Mouse (Mus musculus) hindbrain, embryonic 10.5 days (tissue): ENCODE measurements around the gene Ccdc3. TPM values are rescaled to one million over a fixed set of nuclear protein-coding genes. Genes with fewer than 3 reads are reported as not detected.

Experiments
- DNase-seq: peaks from one replicate; pipeline ENCODE4 v3.0.0-alpha.2; 2017; ENCODE audit warnings: low spot score
- H3K27ac ChIP-seq: fragments of 300-500 bp; sonication (generic); 2 replicates; pipeline ENCODE4 v1.5.1; 2016; ENCODE audit warnings: mild to moderate bottlenecking, moderate library complexity
- H3K27me3 ChIP-seq: fragments of 300-500 bp; sonication (generic); 2 replicates; pipeline ENCODE4 v1.6.1; 2016; ENCODE audit warnings: mild to moderate bottlenecking; ENCODE audit not compliant: poor library complexity, insufficient read depth, severe bottlenecking
- H3K36me3 ChIP-seq: fragments of 300-500 bp; sonication (generic); 2 replicates; pipeline ENCODE4 v1.6.1; 2016; ENCODE audit warnings: mild to moderate bottlenecking, moderate library complexity
- H3K4me1 ChIP-seq: fragments of 300-500 bp; sonication (generic); replicated peaks from 2 replicates; pipeline ENCODE4 v1.6.1; 2016; ENCODE audit warnings: mild to moderate bottlenecking
- H3K4me3 ChIP-seq: fragments of 300-500 bp; sonication (generic); 2 replicates; pipeline ENCODE4 v1.5.1; 2016; ENCODE audit warnings: mild to moderate bottlenecking, moderate library complexity
- H3K9me3 ChIP-seq: fragments of 300-500 bp; sonication (generic); 2 replicates; pipeline ENCODE4 v1.6.1; 2016; ENCODE audit warnings: mild to moderate bottlenecking, moderate library complexity
- WGBS: fragments of 180-500 bp; shearing (Covaris S2); methylation state at CpG from one replicate; pipeline ENCODE4 v1.1.7; 2016; 5-methylcytosine and 5-hydroxymethylcytosine counted together
- polyA plus RNA-seq: library from polyadenylated mRNA; unstranded; fragments of >200 nt; fragmentation: Nextera tagmentation; extraction: Ambion mirVana; gene quantifications from 2 replicates; pipeline ENCODE4 v1.2.1, GENCODE M21; 2016

Gene Ccdc3
- polyA plus RNA-seq, 1 experiment from 2014 or later = 6.9 TPM

DNA sequence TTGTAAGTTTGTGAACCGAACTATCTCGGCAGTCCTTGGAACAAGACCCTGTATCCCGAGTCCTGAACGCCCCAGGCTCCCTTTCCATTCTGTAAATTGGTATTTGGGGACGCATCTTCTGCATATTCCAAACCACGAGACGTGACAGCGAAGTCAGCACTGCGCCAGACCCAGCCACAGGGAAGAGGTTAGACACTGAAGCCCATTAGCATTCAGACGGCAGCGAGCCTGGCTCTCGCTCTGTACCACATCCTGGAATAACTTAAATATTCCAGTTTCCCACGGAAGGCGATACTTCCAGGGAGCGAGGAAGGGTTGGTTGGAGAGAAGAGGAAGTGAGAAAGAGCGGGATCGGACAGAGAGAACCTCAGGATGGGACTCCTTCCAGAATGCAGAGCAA is 61.7 kb downstream of the Ccdc3 start:
- DNase-seq = no peak
- no peak overlapping the region for H3K27ac ChIP-seq
- H3K36me3 ChIP-seq = no peaks in the 10 kb centered on the region
- no peaks in the 10 kb centered on the region for H3K27me3 ChIP-seq
- H3K9me3 ChIP-seq = no peaks in the 10 kb centered on the region
- no peaks in the 10 kb centered on the region for H3K4me1 ChIP-seq
- 90% methylated on average over 17 of the region's 17 CpGs for WGBS
- H3K4me3 ChIP-seq = no peak overlapping the region

DNA sequence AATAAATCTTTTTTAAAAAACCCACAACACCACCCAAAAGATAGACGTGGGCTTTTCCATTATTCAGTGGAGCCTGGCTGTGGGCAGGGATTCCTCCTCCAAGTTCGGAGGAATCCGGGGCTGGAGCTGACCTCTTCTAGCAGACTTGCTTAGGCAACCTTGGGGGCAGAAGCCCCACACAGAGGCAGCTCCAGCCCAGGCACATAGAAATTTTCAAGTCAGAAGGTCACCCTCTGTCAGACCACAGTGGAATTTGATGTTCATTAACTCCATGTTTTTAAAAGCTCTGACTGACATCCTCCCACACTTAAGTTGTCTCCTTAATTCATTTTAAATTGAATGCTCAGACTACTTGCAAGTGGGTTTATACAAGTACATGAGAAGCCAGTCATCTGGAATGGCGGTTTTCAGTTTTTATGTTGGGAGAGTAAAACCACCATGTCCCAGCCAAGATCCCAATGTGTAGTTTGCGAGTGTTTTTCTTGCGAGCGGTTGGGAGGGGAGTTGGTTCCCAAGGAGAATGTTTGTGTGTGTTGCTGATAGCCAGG is 63.3 kb downstream of the Ccdc3 start:
- H3K27ac ChIP-seq = no peak overlapping the region
- no peaks in the 10 kb centered on the region for H3K36me3 ChIP-seq
- no peaks in the 10 kb centered on the region for H3K9me3 ChIP-seq
- DNase-seq = no peak
- 75% methylated on average over 7 of the region's 7 CpGs for WGBS
- H3K4me1 ChIP-seq = no peaks in the 10 kb centered on the region
- H3K27me3 ChIP-seq = no peaks in the 10 kb centered on the region
- H3K4me3 ChIP-seq = no peak overlapping the region

DNA sequence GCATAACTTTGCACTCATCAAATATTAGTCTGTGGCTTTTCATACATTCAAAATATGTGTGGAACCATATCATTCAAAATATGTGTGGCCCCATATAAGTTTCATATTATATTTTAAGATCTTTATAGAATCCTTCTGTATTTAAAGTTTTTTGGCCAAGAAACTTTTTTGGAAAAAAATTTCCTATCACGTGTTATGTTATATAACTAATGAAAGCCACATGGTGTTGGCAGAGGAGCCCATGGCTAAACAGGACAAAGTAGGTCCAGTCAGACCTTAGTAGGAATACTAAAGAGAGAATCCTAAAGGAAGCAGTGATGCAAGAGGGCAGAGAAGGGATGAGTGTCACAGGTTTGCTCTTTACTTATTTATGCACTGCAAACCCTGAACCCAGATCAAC is 65.6 kb downstream of the Ccdc3 start:
- Histone ChIP-seq H3K4me1 (no peaks in the 10 kb centered on the region), H3K9me3 (no peaks in the 10 kb centered on the region), H3K36me3 (no peaks in the 10 kb centered on the region), H3K4me3 (no peak overlapping the region), H3K27me3 (no peaks in the 10 kb centered on the region), H3K27ac (no peak overlapping the region)
- WGBS = 91% methylated on average over 1 of the region's 1 CpGs
- no peak for DNase-seq

DNA sequence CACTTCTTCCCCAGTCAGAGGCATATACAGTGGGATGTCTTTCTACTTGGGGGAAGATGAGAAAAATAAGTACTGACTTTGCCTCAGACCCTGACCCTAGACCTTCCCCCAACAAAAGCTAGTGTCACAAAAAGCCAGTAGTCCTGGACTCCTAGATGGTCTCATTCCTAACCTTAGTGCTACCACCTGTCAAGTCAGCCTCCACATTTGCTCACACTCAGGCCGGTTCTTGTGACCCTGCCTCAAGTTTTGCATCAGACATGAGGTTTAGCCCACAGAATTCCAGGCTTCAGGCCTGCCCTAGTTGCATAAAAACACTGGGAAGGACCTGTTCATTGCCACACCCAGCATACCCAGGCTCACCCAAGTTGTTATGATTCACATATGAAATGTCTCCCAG is 67.4 kb downstream of the Ccdc3 start:
- H3K4me1 ChIP-seq = no peaks in the 10 kb centered on the region
- H3K27me3 ChIP-seq = no peaks in the 10 kb centered on the region
- 84% methylated on average over 1 of the region's 1 CpGs for WGBS
- H3K36me3 ChIP-seq = no peaks in the 10 kb centered on the region
- H3K9me3 ChIP-seq = no peaks in the 10 kb centered on the region
- no peak overlapping the region for H3K27ac ChIP-seq
- no peak for DNase-seq
- no peak overlapping the region for H3K4me3 ChIP-seq

DNA sequence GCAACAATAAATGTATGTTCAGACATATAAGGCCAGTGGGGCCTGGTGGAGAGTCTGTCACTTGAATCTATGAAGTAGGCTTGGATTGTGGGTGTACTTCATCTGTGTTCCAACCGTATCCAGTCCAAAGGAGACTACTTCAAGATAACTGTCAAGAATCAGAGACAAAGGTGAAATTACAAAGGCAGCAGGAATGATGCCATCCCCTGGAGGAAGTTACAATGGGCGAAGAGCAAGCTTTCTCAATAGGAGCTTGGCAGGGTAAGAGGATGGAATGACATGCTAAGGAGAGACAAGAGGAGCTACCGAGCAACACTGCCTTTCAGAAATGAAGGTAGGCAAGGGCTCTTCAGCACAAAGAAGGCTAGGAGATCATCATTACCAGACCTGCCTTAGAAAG is 69.1 kb downstream of the Ccdc3 start:
- Histone ChIP-seq H3K36me3 (no peaks in the 10 kb centered on the region), H3K4me1 (no peaks in the 10 kb centered on the region), H3K9me3 (no peaks in the 10 kb centered on the region), H3K4me3 (no peak overlapping the region), H3K27me3 (no peaks in the 10 kb centered on the region), H3K27ac (no peak overlapping the region)
- no peak for DNase-seq
- 84% methylated on average over 3 of the region's 3 CpGs for WGBS

DNA sequence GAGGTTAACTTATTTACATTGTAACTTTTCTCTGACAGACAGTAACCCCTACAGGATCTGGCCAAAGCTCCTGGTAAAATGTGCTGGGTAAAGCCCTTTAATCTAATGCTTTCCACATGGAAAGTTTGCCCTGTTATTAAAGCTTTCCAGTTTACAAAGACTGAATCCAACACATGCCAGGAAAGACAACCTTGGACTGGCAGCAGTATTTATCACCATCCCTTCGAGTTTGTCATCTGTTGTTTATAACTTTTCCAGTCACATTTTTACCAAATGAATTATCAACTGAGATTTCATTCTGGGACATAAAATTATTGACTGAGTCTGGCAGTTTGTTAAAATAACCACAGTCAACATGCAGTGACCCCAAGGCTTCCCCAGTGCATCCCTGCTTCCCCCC is 77.0 kb downstream of the Ccdc3 start:
- Histone ChIP-seq H3K27me3 (no peaks in the 10 kb centered on the region), H3K36me3 (no peaks in the 10 kb centered on the region), H3K4me1 (0 out of 2 replicates have a peak, but pooled peaks cover under 1% of the 10 kb centered on the region), H3K27ac (no peak overlapping the region), H3K9me3 (no peaks in the 10 kb centered on the region), H3K4me3 (no peak overlapping the region)
- 81% methylated on average over 1 of the region's 1 CpGs for WGBS
- no peak for DNase-seq

DNA sequence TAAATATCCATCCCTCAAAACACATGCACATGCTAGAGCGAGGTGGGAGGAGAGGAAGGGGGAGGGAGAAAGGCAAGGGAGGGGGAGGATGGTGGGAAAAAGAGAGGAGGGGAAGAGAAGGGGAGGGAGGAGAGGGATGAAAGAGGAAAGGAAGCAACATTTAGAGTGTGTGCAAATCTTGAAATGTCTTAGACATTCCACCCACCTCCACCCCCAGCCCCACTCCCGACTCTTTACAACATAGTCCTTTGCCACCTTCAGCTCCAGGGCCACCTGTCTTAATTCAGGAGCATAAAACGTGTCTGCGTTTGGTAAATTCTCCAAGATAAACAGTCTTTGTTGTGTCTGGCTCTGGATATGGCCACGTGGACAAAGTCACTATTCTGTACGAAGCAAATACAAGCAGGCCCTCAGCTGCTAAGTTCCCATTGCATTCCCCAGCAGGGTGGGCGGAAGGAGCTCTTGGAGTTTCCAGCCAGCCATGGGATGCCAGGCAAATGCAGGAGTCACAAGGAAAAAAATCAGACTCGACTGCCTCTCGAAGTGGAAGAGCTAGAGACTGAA is 77.8 kb downstream of the Ccdc3 start:
- H3K9me3 ChIP-seq = no peaks in the 10 kb centered on the region
- 0 out of 2 replicates have a peak, but pooled peaks cover 6% of the 10 kb centered on the region for H3K4me1 ChIP-seq
- 81% methylated on average over 9 of the region's 9 CpGs for WGBS
- H3K36me3 ChIP-seq = no peaks in the 10 kb centered on the region
- DNase-seq = no peak
- H3K27ac ChIP-seq = no peak overlapping the region
- H3K27me3 ChIP-seq = no peaks in the 10 kb centered on the region
- no peak overlapping the region for H3K4me3 ChIP-seq

DNA sequence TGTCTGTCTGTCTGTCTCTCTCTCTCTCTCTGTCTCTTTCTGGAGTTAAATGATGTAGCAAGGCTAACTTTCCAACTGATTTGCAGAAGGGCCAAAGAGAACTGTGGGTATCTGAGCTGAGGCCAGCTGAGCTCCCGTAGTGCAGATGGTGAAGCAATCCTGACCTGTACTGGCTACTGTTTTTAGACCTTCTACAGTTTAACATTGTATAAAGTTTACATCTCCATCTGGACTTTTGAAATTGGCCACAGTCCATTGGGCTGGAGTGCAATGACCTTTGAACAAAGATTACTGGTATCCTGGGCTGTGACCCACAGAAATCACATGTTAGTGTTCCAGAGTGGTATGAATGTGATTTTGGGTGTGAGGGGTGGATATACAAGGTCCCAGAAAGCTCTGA is 81.6 kb downstream of the Ccdc3 start:
- 90% methylated on average over 1 of the region's 1 CpGs for WGBS
- H3K4me1 ChIP-seq = 0 out of 2 replicates have a peak, but pooled peaks cover 6% of the 10 kb centered on the region
- no peak overlapping the region for H3K27ac ChIP-seq
- DNase-seq = no peak
- no peak overlapping the region for H3K4me3 ChIP-seq
- no peaks in the 10 kb centered on the region for H3K27me3 ChIP-seq
- no peaks in the 10 kb centered on the region for H3K36me3 ChIP-seq
- H3K9me3 ChIP-seq = no peaks in the 10 kb centered on the region

DNA sequence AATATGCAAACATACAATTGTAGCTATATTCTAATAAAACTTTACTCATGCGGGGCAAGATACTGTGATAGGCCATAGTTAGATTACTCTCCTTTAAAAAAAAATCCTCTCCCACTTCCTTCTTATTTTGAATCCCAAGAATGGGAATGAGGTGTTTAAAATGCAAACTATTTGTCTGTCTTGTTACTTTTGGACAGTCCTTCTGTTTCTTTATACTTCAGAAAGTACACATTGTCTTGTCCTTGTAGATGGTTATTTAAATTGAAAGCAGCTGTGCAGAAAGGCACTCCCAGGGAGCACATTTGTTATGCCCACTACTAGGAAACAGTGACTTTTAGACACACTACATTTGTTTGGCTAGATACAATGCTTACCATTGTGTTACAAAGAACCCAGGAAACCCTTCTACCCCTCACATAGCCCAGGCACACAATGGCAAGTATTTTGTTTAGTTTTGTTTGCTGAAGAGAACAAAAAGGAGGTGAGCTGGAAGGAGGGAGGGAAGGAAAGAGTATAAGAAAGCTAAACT is 82.3 kb downstream of the Ccdc3 start:
- no peaks in the 10 kb centered on the region for H3K27me3 ChIP-seq

DNA sequence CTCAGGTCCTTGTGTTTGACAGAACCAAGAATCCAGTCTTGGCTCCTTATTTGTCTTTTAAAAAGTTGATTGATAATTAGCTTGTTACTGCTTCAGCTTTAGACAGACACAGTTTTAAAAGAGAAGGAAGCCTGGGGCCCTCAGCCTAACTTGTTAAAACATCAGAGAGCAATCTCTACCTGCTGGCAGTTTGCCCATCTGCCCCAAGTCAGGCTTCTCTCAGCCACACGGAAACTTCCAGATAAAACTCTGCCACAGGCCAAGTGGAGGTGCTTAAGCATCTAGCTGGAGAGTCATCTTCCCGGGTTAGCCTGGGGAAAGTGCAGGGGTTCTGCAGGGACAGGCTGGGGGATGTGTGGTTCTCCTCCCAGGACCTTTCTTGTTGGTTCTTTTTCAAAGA is 85.0 kb downstream of the Ccdc3 start:
- Histone ChIP-seq H3K27me3 (no peaks in the 10 kb centered on the region), H3K27ac (no peak overlapping the region)
- 89% methylated on average over 2 of the region's 2 CpGs for WGBS

More for the DNA sequence above, 82.3 kb downstream of the Ccdc3 start:
- no peaks in the 10 kb centered on the region for H3K36me3 ChIP-seq
- 0 out of 2 replicates have a peak, but pooled peaks cover 6% of the 10 kb centered on the region for H3K4me1 ChIP-seq
- no peak overlapping the region for H3K27ac ChIP-seq
- H3K9me3 ChIP-seq = no peaks in the 10 kb centered on the region
- no peak for DNase-seq
- WGBS = 82% methylated on average over 1 of the region's 1 CpGs
- H3K4me3 ChIP-seq = no peak overlapping the region

DNA sequence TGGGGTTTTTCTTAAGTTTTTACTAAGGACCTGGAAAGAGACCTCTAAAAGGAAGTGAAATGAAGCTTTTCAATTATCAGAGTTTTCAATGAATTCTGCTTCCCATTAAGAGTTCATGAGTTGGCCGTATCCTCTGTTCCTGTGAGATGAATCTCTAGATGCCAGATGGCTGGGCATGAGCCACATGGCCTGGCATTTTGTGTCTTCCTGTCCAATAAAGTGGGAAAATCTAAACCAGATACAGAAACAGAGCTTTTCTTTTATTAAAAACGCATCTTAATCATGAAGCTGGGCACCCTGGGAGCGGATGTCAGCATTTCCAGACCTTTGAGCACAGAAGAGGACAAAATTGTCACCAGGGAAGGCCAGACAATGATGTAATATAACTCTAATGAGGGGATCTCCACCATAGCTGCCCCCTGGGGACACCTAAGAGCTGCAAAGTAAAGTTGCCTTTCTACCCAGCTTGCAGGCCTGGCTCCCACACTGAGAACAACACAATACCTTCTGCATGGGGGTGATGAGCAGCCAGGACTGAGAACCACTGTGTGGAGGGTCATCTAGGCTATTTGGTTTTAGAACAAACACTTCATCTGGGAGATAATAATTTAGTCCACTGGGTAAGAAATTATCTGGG is 99.4 kb downstream of the Ccdc3 start:
- H3K4me1 ChIP-seq = 0 out of 2 replicates have a peak, but pooled peaks cover 2% of the 10 kb centered on the region
- no peaks in the 10 kb centered on the region for H3K27me3 ChIP-seq
- no peaks in the 10 kb centered on the region for H3K36me3 ChIP-seq
- no peaks in the 10 kb centered on the region for H3K9me3 ChIP-seq
- no peak overlapping the region for H3K27ac ChIP-seq
- no peak overlapping the region for H3K4me3 ChIP-seq
- 73% methylated on average over 3 of the region's 3 CpGs for WGBS
- no peak for DNase-seq

More for the DNA sequence above, 85.0 kb downstream of the Ccdc3 start:
- Histone ChIP-seq H3K36me3 (no peaks in the 10 kb centered on the region), H3K4me1 (0 out of 2 replicates have a peak, but pooled peaks cover 6% of the 10 kb centered on the region), H3K4me3 (no peak overlapping the region), H3K9me3 (no peaks in the 10 kb centered on the region)
- no peak for DNase-seq

DNA sequence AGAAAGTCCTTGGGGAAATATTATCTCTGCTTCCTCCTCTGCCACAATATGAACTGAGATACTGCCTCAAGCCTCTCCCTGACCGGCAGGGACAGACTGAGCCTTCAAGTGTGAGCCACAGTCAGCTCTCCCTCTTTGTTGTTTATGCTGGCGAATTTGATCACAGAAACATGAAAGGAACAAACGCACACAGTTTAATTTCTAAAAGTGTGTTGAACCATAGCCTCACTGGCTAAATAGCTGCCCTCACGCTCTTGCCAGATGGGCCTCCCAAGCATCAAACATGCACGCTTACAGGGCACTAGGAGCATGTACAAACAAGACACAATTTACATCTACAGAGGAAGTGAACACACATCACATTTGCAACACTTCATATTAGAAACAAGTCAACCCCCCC is 100.3 kb downstream of the Ccdc3 start:
- no peaks in the 10 kb centered on the region for H3K36me3 ChIP-seq
- no peaks in the 10 kb centered on the region for H3K27me3 ChIP-seq
- no peak overlapping the region for H3K4me3 ChIP-seq
- H3K4me1 ChIP-seq = 0 out of 2 replicates have a peak, but pooled peaks cover 2% of the 10 kb centered on the region
- DNase-seq = no peak
- 86% methylated on average over 5 of the region's 5 CpGs for WGBS
- H3K9me3 ChIP-seq = no peaks in the 10 kb centered on the region
- no peak overlapping the region for H3K27ac ChIP-seq

DNA sequence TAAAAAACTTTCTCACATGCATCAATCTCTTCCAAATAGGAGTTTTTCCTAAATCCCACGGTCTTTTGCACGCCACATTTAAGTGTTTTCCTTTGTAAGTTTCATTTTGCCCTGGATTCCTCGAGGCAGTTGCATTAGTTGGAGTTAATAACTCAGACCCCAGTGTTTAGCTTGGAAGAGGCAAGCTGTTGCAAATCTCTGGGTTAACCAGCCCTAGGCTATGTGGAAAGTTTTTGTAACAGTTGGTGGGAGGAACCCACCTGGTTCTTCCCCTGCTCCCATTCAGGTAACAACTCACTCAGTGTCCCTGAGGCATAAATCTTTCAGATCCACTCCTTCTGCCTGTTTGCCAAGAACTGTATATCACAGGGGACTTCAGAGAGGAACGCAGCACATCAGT is 101.9 kb downstream of the Ccdc3 start:
- no peak overlapping the region for H3K4me3 ChIP-seq
- H3K27ac ChIP-seq = no peak overlapping the region
- WGBS = 86% methylated on average over 4 of the region's 4 CpGs
- H3K9me3 ChIP-seq = no peaks in the 10 kb centered on the region
- H3K4me1 ChIP-seq = 0 out of 2 replicates have a peak, but pooled peaks cover 2% of the 10 kb centered on the region
- no peak for DNase-seq
- no peaks in the 10 kb centered on the region for H3K27me3 ChIP-seq
- H3K36me3 ChIP-seq = no peaks in the 10 kb centered on the region
